Mouse (Mus musculus) cerebellum, adult 11 months (tissue): ENCODE results near the gene Phlda3.

Experiments
- DNase-seq: peaks from one replicate; pipeline ENCODE4 v3.0.0; 2022

Phlda3 gene

GRCm38 (mm10) chr1:135794216-135795134 lies 28.6 kb downstream of the Phlda3 start:
- no peak for DNase-seq

DNA sequence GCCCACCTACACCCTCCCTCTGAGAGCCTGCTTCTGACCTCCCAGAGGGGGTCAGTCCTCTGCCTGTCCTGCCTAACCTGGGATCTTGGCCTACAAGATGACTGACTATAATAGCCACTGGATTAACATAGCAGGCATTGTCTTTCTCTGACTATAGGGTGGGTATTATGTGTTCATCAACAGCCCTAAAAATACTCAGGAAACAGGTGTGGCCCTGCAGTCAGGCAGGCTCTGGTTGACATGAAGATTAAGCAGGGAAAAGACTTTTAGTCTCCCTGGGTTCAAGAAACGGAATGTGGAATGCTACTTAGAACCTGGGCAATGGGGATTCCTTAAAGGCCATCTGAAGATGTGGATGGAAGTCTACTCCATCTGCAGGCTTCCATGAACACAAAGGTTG lies 32.6 kb downstream of the Phlda3 start:
- no peak for DNase-seq

DNA sequence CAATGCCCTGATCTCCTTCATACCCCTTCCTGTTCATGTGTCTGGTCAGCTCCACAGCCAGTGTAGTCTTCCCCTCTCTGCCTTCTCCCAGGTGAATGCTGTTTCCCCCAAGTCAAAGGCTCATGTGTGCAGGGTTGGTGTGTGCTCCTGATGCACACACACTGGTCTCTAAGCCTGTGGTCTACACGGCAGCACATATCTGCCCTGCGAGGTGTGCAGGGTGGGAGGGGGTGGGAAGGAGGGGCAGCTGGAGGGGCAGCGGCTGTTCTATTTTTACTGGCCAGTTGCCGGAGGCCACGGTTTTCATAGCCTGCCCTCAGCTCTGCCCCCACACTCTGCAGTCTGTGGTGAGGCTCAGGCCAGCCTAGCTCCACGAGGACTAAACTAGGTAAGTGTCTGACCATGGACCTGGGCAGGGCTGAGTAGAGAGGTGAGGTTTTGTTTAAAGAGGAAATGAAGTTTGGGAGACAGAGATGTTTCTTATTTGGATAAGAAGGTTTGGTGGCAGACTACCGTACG lies 33.2 kb downstream of the Phlda3 start:
- no peak for DNase-seq

DNA sequence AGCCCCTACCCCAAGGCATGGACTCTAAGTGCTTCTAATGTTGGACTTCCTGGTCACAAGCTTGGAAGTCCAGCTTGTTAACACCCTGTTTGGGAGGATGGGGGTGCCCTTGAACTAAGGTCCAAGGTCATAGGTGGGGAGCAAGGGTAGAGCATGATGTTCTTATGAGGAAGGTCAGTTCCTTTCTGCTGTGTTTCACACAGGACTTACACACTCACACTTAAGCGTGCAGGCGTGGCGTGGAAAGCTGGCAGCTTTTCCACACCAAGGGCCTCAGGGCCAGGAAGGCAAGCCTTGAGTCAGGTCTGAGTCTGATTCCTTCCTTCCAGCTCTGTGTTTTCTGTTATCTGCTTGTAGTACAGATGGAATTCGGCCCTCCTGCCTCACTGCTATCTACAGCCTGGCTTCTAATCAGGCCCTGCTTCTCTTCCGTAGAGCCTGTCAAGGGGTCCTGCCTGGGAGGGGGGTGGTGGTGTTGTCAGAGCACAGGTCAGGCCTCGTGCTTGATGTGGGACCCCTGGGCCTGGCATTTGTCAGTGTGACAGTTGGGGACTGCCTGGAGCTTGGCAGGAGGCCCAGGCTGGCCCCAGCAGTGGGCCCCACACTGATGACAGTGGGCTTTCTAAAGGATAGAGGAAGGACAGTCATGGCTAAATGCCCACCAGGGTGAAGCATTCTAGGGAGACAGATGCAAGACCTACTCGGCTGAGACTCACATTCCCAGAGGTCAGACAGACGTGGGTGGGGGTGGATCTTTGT lies 34.5 kb downstream of the Phlda3 start:
- DNase-seq = no peak

DNA sequence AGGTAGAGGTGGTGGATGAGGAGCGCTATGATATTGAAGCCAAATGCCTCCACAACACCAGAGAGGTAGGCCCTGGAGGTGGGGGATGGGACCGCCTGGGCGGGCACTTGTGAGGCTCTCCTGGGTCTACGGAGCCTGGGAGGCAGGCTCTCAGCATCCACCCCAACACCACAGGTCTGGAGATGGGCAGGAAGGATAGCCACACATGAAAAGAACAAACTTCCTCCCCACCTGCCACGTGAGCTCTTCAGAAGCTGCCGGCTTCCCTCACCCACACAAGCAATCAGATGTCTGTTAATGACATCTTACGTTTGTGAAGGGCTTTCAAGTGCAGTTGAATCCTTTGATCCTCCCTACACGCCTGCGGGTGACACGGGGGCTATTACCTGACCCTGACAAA lies 41.6 kb downstream of the Phlda3 start:
- DNase-seq = no peak

DNA sequence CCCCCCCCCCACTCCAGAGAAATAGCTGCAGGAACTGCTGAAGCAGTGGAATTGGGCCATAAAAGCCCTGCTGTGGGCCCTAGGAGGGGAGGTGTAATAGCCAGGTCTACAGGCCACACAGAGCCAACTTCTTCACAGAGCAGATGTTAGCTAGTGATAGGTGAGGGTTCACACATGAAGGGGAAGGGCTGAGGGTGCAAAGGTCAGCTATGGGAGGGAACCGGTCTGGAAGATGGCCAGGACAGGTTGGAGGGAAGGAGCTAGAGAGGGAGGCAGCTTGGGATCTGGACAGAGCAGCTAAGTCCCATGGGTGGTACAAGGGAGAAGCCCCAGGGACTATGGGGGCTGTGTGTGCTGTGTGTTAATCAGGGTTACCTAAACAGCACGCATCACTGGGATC lies 44.3 kb downstream of the Phlda3 start:
- DNase-seq = no peak

DNA sequence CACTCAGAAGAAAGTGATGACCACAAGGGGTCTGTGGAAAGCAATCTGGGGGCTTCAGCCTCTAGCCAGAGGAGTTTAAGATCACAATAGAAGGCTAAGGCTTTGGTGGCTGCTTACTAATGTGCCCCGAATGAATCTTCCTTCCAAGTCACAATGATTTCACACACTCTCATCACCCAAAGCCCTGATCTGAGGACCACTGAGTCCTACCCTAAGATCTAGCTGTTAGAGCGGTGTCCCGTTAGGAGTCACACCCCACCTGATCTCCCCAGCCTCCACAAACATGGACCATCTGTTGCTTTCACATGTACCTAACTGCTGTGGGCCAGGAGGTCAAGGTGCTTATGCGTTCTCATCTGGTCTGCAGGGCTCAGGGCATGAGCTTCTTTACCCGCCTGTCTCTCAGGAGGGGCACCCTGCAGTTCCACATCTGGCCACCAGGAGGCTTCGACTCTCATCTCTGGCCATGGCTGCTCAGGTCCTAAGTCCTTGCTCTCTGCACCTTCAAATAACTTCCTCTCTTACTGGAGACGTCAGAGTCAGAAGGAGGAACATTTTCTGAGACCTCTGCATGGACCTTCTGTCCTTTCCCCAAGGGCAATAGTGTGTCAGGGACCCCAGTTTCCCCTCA lies 45.2 kb downstream of the Phlda3 start:
- peak; percentile 44 for DNase-seq

DNA sequence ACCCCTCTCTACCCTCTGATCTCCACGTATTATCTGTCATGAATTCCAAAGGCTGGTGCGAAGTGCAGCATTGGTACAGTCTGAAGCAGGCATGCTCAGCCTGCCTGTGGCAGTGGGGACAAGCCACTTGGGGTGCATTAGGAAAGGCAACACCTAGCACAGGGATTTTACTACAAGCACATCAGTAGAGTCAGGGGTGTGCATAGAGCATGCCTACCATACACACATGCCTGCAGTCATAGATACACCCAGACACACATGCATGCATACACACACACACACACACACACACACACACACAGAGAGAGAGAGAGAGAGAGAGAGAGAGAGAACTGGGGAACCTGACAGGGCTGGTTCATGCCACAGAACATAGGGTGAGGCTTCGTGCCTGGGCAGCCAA lies 46.3 kb downstream of the Phlda3 start:
- no peak for DNase-seq

DNA sequence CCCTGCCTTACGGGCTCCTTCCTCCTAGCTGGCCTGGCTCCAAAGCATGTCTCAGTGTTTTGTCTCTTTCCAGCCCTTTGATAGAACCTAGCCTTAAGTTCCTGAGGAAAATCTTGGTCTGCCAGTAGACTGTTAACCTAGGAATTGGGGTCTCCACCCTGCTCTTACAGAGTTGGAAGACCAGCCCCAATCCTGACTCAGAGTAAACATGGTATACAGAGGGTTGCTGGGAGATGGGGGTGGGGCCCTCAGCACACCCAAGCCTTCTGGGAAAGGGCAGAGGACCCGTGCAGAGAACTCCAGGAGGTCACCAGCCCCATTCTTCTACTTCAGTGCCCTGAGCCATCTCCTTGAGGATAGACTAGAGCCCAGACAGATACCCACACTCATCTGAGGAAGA lies 46.7 kb downstream of the Phlda3 start:
- DNase-seq = no peak

DNA sequence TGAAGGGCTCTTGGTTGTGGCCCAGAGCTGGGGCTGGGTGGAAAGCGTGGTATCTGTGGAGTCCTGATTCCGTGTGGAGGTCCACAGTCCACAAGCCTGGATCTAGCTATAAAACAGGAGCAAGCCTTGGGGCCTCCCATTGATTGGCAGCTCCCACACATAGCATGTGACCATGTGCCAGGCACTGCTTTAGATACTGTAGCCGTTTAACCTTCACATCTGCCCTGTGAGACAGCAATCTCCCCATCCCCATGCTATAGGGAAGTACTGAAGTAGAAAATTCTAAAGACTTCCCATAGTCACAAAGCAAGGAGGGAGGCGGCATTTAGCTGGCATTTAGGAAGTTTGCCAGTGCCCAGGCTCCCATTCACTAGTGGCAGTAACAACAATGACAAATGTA lies 47.2 kb downstream of the Phlda3 start:
- no peak for DNase-seq

DNA sequence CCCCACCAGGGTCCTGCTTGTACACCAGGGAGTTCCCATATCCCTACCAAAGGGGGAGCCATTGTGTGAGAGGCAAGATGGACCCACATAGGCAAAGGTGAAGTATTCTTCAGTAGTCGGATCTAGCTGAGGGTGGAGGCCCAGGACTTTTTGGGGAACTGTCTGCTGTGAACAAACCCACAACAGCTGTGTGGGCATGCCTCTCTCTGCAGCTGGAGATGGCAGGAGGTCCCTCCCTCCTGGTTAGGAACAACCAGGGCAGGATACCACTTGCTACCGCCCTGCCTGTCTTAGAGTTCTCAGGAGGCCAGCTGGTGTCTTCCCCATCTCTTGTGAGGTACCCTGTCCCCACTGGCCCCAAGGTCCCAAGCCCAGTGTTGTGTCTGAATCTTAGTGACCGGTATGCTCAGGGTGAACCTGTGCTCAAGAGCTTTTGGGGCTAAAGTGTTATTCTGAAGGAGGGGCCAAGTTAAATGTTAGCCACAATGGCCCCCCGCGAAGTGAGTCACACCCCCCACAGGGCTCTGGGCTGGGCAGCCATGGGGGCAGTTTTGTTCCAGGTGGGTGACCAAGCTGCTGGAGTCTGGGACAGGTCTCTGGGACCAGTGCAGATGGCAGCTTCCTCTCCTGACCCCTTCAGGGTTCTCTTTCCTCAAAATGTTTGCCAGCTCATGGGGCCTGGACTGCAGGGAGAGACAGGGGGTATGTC lies 47.9 kb downstream of the Phlda3 start:
- no peak for DNase-seq

GRCm38 (mm10) chr1:135814531-135814930 lies 48.6 kb downstream of the Phlda3 start:
- DNase-seq = no peak

- no peak for DNase-seq
Measured at GRCm38 (mm10) chr1:135817595-135817994, 51.7 kb downstream of the Phlda3 start.

DNA sequence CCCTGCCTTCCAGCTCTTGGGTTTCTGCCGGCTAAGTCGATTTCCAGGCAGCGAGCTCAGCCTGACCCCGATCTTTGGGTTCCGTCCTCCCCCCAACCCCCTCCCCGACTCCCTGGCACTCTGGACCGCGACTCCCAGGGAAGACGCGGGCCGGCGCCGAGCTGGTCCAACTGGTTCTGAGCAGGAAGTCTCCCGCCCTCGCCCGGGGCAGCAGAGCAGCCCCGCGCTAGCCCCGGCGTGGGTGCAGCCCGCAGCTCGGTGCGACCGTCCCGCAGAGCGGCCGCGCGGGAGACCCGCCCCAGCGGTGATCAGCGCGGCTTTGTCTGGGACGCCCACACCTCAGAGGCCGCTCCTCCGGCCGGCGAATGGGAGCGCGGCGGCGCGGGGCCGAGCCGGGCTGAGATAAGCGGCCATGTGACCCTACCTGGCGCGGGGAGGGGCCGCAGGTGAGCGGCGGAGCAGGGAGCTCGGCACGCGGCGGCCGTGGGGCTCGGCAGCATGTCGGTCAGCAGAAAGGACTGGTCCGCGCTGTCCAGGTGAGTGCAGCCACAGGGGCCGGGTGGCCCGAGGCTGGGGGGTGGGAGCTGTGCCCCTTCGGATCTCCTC lies 52.7 kb downstream of the Phlda3 start, which contains the start of gene Lad1:
Lad1 (plus strand) TSS at position 118 of the 606 bp plus-strand sequence.
- no peak for DNase-seq
